Mouse (Mus musculus) testis, adult 10 weeks (tissue): Measurements from ENCODE around the gene Rpl23a. TPM values are rescaled to one million over a fixed set of nuclear protein-coding genes. Genes with fewer than 3 reads are reported as not detected.

Experiments used
- polyA plus RNA-seq: library from polyadenylated mRNA; stranded (reverse); fragments of 350-450 nt; fragmentation: Illumina TruSeq; extraction: RNeasy Lipid Tissue Mini Kit (QIAGEN cat#74804); gene quantifications from one replicate; pipeline ENCODE4 v1.2.3, GENCODE M21; 2014; ENCODE audit warnings: low read depth, low replicate concordance

Gene Rpl23a
- polyA plus RNA-seq = 243 TPM

DNA sequence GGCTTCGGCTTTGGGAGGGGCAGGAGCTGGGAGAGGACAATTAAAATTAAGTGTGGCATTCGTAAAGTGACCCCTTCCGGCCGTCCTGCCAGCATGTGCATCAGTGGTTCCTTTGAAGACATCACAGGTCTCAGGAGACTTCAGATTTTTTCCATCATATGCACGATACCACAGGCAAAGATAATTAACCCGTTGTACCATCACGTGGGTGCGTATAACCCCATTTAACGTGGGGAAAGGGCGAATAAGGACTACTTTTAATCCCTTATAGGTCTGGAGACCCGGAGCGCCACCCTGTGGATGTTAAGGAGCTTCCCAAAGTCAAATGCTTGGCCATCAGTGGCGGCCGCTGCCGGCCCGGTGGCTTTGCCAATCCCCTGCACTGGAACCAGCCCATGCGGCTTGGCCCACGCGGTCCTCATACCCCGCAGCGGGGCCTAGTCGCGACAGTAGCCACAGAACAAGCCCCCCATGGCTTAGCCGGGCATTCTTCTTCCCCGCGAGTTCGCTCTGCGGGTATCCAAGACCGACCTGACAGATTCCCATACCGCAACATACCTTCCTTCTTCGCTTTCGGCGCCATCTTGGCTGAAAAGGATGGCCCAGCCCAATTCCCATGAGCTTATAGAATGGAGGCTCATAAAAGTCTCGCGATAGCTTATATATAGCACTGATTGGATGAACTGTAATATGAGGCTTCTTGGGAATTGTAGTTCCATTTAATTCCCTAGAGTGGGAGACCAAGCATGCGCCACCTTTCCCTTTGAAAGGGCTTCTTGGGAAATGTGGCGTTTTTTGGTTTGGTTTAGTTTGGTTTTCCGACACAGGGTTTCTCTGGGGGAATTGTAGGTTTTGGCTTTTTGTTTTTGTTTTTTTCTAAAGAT lies at the start of gene Rpl23a:
Gene Rpl23a, minus strand, starts transcription at position 624 of the 884 bp plus-strand sequence.

DNA sequence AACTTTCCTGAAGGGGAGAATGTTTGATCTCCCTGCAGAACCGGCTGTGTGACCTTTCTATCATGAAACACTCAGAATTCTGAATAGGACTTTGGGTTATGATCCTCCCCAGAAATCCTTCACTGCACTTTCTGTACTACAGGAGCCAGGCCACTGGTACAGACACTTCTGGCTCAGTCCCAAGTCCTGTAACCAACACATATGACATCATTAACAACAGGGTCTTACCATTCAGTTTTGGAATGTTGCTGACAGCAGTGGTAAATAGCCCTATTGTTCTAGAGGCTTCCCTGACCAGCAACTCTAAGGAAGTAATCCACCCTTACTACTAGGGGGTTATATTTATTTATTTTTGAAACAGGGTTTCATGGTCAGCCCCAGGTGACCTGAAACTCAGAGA lies 9.7 kb upstream of the Rpl23a start, which contains the start of gene Proca1:
Gene Proca1, plus strand, starts transcription at position 280 of the 400 bp plus-strand sequence.

GRCm38 (mm10) chr11:78188331-78189233 lies 5.2 kb upstream of the Rpl23a start, which contains the start of gene Rab34:
Rab34 (plus strand) TSS chr11:78188430.

DNA sequence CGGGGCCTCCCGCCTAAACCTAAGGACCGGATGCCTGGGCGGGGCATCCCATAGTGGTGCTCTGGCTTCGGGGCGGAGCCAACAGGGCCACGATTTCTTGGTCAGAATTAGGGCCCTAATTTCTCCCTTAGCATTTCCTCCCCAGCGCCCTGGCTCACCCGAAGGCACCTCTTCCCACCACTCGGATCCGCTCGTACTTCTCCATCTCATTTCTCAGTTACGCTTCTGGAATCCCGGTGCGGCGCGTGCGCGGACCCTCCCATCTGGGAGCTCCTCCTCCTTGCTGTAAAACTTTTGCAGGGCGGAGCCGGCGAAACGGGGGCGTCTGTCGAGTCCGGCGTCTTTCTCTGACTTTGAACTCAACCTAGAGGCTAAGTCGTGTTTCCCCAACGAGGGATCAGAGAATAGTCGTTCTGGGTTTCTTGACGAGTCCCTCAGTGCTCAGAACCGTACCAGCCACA lies 7.0 kb downstream of the Rpl23a start, which contains the start of the genes Nek8 and Tlcd1:
Gene Nek8, minus strand, starts transcription at position 274 of the 461 bp plus-strand sequence.
Gene Tlcd1, plus strand, starts transcription at position 310 of the 461 bp plus-strand sequence.

GRCm38 (mm10) chr11:78164924-78165760 lies 18.2 kb downstream of the Rpl23a start, which contains the start of gene Traf4:
Traf4 (minus strand) TSS chr11:78165589.

Other genes starting within 250 kb of the Rpl23a start
- gene Phf12, start 200.8 kb downstream of the Rpl23a start, polyA plus RNA-seq = 10.3 TPM
- 3.7 TPM for gene Dhrs13, start 151.3 kb downstream of the Rpl23a start, polyA plus RNA-seq
- 3.7 TPM for gene Flot2, start 145.7 kb downstream of the Rpl23a start, polyA plus RNA-seq
- gene Eral1, start 103.2 kb downstream of the Rpl23a start, polyA plus RNA-seq = 4.5 TPM
- 4.6 TPM for gene Fam222b, start 88.9 kb downstream of the Rpl23a start, polyA plus RNA-seq
- 0.08 TPM for gene Traf4, start 18.0 kb downstream of the Rpl23a start, polyA plus RNA-seq
- 5.8 TPM for gene Nek8, start 6.9 kb downstream of the Rpl23a start, polyA plus RNA-seq
- gene Tlcd1, start 6.9 kb downstream of the Rpl23a start, polyA plus RNA-seq = 44.7 TPM
- 2.0 TPM for gene Rab34, start 4.8 kb upstream of the Rpl23a start, polyA plus RNA-seq
- gene Proca1, start 9.8 kb upstream of the Rpl23a start, polyA plus RNA-seq = 338 TPM
- gene Sdf2, start 62.2 kb upstream of the Rpl23a start, polyA plus RNA-seq = 11.0 TPM
- gene Supt6, start 62.4 kb upstream of the Rpl23a start, polyA plus RNA-seq = 19.5 TPM
- 126 TPM for gene 2610507B11Rik, start 78.2 kb upstream of the Rpl23a start, polyA plus RNA-seq
- gene BC030499, start 107.3 kb upstream of the Rpl23a start, polyA plus RNA-seq = 0.46 TPM
- gene Spag5, start 117.9 kb upstream of the Rpl23a start, polyA plus RNA-seq = 48.0 TPM
- gene Aldoc, start 139.4 kb upstream of the Rpl23a start, polyA plus RNA-seq = 4.2 TPM
- gene Pigs, start 144.8 kb upstream of the Rpl23a start, polyA plus RNA-seq = 3.7 TPM
- gene Unc119, start 159.9 kb upstream of the Rpl23a start, polyA plus RNA-seq = 9.2 TPM
- not detected for gene Foxn1, start 203.0 kb upstream of the Rpl23a start, polyA plus RNA-seq
- gene Slc13a2, start 238.6 kb upstream of the Rpl23a start, polyA plus RNA-seq = 0.41 TPM